Mouse (Mus musculus) cortical plate, adult 2 months (tissue): ENCODE data around the gene Zbtb8b.

Experiments
- CTCF ChIP-seq: fragments of 200-500 bp; IDR thresholded peaks from 2 replicates; pipeline ENCODE4 v1.5.1; 2011; ENCODE audit warnings: mild to moderate bottlenecking, control low read depth, low read length; ENCODE audit not compliant: insufficient read depth; ENCODE audit errors: extremely low read depth
- POLR2A ChIP-seq: fragments of 200-500 bp; IDR thresholded peaks from 2 replicates; pipeline ENCODE4 v1.6.1; 2011; ENCODE audit warnings: mild to moderate bottlenecking, low read length, control low read depth; ENCODE audit not compliant: insufficient read depth; ENCODE audit errors: extremely low read depth

GRCm38 (mm10) chr4:129440340-129441063 lies at the start of gene Zbtb8b:
- no peak for TF ChIP-seq CTCF
- no peak for TF ChIP-seq POLR2A
